Mouse (Mus musculus): ENCODE measurements around the gene Tmem104. TPM values are rescaled to one million over a fixed set of nuclear protein-coding genes. Genes with fewer than 3 reads are reported as not detected.

Tmem104 gene
- polyA plus RNA-seq, 1 experiment from 2014 or later: 9.7 TPM

GRCm38 (mm10) chr11:115164341-115164975, 22.8 kb upstream of the Tmem104 start:
- H3K27me3 ChIP-seq (ENCODE audit: control insufficient read depth, insufficient read depth, low read length): no peaks in the 10 kb centered on the region
- peaks cover 28% of the 10 kb centered on the region for H3K4me1 ChIP-seq (ENCODE audit: control insufficient read depth, insufficient read depth, low read length)
- no peaks in the 10 kb centered on the region for H3K9me3 ChIP-seq (replicated peaks; ENCODE audit: control insufficient read depth, low read length)
- H3K9ac ChIP-seq (ENCODE audit: low read length): peak overlapping the region; percentile 82
- WGBS: 0% methylated on average over 14 of the region's 14 CpGs
- peak overlapping the region; percentile 82 for H3K4me3 ChIP-seq (replicated peaks; ENCODE audit: low read length)
- peak overlapping the region; percentile 74 for H3K27ac ChIP-seq (ENCODE audit: low read length)
- H3K36me3 ChIP-seq (ENCODE audit: control insufficient read depth, insufficient read depth, low read length): no peaks in the 10 kb centered on the region
- no peak for ATAC-seq (ENCODE audit: insufficient read depth, low FRiP score)
- H3K4me2 ChIP-seq (ENCODE audit: low read depth, low read length): peak overlapping the region; percentile 91

- peak overlapping the region; percentile 65 for H3K27ac ChIP-seq (ENCODE audit: low read length)
- 2% methylated on average over 9 of the region's 9 CpGs for WGBS
- H3K4me3 ChIP-seq (replicated peaks; ENCODE audit: low read length): peak overlapping the region; percentile 82
- peak overlapping the region; percentile 91 for H3K4me2 ChIP-seq (ENCODE audit: low read depth, low read length)
- no peaks in the 10 kb centered on the region for H3K9me3 ChIP-seq (replicated peaks; ENCODE audit: control insufficient read depth, low read length)
- peak overlapping the region; percentile 82 for H3K9ac ChIP-seq (ENCODE audit: low read length)
- H3K36me3 ChIP-seq (ENCODE audit: control insufficient read depth, insufficient read depth, low read length): no peaks in the 10 kb centered on the region
- H3K4me1 ChIP-seq (ENCODE audit: control insufficient read depth, insufficient read depth, low read length): peaks cover 28% of the 10 kb centered on the region
- peak; percentile 14; the same call in 1 of the 2 replicates for ATAC-seq (ENCODE audit: insufficient read depth, low FRiP score)
- H3K27me3 ChIP-seq (ENCODE audit: control insufficient read depth, insufficient read depth, low read length): no peaks in the 10 kb centered on the region
Measured at GRCm38 (mm10) chr11:115164976-115165374, 22.3 kb upstream of the Tmem104 start.

- no peak for ATAC-seq (ENCODE audit: insufficient read depth, low FRiP score)
- H3K36me3 ChIP-seq (ENCODE audit: control insufficient read depth, insufficient read depth, low read length): no peaks in the 10 kb centered on the region
- no peaks in the 10 kb centered on the region for H3K27me3 ChIP-seq (ENCODE audit: control insufficient read depth, insufficient read depth, low read length)
- H3K27ac ChIP-seq (ENCODE audit: low read length): no peak overlapping the region
- H3K4me2 ChIP-seq (ENCODE audit: low read depth, low read length): no peak overlapping the region
- no peaks in the 10 kb centered on the region for H3K9me3 ChIP-seq (replicated peaks; ENCODE audit: control insufficient read depth, low read length)
- H3K9ac ChIP-seq (ENCODE audit: low read length): no peak overlapping the region
- WGBS: 76% methylated on average over 3 of the region's 3 CpGs
- no peak overlapping the region for H3K4me3 ChIP-seq (replicated peaks; ENCODE audit: low read length)
- peaks cover 27% of the 10 kb centered on the region for H3K4me1 ChIP-seq (ENCODE audit: control insufficient read depth, insufficient read depth, low read length)
Measured at GRCm38 (mm10) chr11:115166776-115167175, 20.5 kb upstream of the Tmem104 start.

- Histone ChIP-seq H3K9me3 (replicated peaks; ENCODE audit: control insufficient read depth, low read length) (no peaks in the 10 kb centered on the region), H3K27ac (ENCODE audit: low read length) (no peak overlapping the region), H3K36me3 (ENCODE audit: control insufficient read depth, insufficient read depth, low read length) (no peaks in the 10 kb centered on the region), H3K4me2 (ENCODE audit: low read depth, low read length) (peak overlapping the region; percentile 5; the same call in 1 of the 2 replicates), H3K9ac (ENCODE audit: low read length) (no peak overlapping the region), H3K4me3 (replicated peaks; ENCODE audit: low read length) (no peak overlapping the region), H3K27me3 (ENCODE audit: control insufficient read depth, insufficient read depth, low read length) (no peaks in the 10 kb centered on the region), H3K4me1 (ENCODE audit: control insufficient read depth, insufficient read depth, low read length) (peaks cover 27% of the 10 kb centered on the region)
- no peak for ATAC-seq (ENCODE audit: insufficient read depth, low FRiP score)
- 68% methylated on average over 8 of the region's 8 CpGs for WGBS
Measured at GRCm38 (mm10) chr11:115167631-115168249, 19.5 kb upstream of the Tmem104 start.

- Histone ChIP-seq H3K36me3 (ENCODE audit: control insufficient read depth, insufficient read depth, low read length) (no peaks in the 10 kb centered on the region), H3K27me3 (ENCODE audit: control insufficient read depth, insufficient read depth, low read length) (no peaks in the 10 kb centered on the region), H3K27ac (ENCODE audit: low read length) (no peak overlapping the region), H3K9me3 (replicated peaks; ENCODE audit: control insufficient read depth, low read length) (no peaks in the 10 kb centered on the region), H3K4me1 (ENCODE audit: control insufficient read depth, insufficient read depth, low read length) (peaks cover 37% of the 10 kb centered on the region), H3K4me3 (replicated peaks; ENCODE audit: low read length) (no peak overlapping the region), H3K4me2 (ENCODE audit: low read depth, low read length) (no peak overlapping the region), H3K9ac (ENCODE audit: low read length) (no peak overlapping the region)
- no peak for ATAC-seq (ENCODE audit: insufficient read depth, low FRiP score)
- 90% methylated on average over 4 of the region's 4 CpGs for WGBS
Measured at GRCm38 (mm10) chr11:115169430-115169829, 17.9 kb upstream of the Tmem104 start.

- Histone ChIP-seq H3K27ac (ENCODE audit: low read length) (no peak overlapping the region), H3K4me2 (ENCODE audit: low read depth, low read length) (no peak overlapping the region), H3K4me3 (replicated peaks; ENCODE audit: low read length) (no peak overlapping the region), H3K4me1 (ENCODE audit: control insufficient read depth, insufficient read depth, low read length) (peaks cover 42% of the 10 kb centered on the region), H3K36me3 (ENCODE audit: control insufficient read depth, insufficient read depth, low read length) (no peaks in the 10 kb centered on the region), H3K9me3 (replicated peaks; ENCODE audit: control insufficient read depth, low read length) (no peaks in the 10 kb centered on the region), H3K27me3 (ENCODE audit: control insufficient read depth, insufficient read depth, low read length) (no peaks in the 10 kb centered on the region), H3K9ac (ENCODE audit: low read length) (no peak overlapping the region)
- WGBS: 44% methylated on average over 8 of the region's 8 CpGs
- no peak for ATAC-seq (ENCODE audit: insufficient read depth, low FRiP score)
Measured at GRCm38 (mm10) chr11:115171125-115171524, 16.2 kb upstream of the Tmem104 start.

GRCm38 (mm10) chr11:115172825-115173287, 14.4 kb upstream of the Tmem104 start:
- H3K27ac ChIP-seq (ENCODE audit: low read length): peak overlapping the region; percentile 89
- H3K4me3 ChIP-seq (replicated peaks; ENCODE audit: low read length): no peak overlapping the region
- H3K27me3 ChIP-seq (ENCODE audit: control insufficient read depth, insufficient read depth, low read length): no peaks in the 10 kb centered on the region
- peaks cover 60% of the 10 kb centered on the region for H3K4me1 ChIP-seq (ENCODE audit: control insufficient read depth, insufficient read depth, low read length)
- H3K9ac ChIP-seq (ENCODE audit: low read length): peak overlapping the region; percentile 44; the same call in 1 of the 2 replicates
- peak overlapping the region; percentile 40 for H3K4me2 ChIP-seq (ENCODE audit: low read depth, low read length)
- H3K9me3 ChIP-seq (replicated peaks; ENCODE audit: control insufficient read depth, low read length): no peaks in the 10 kb centered on the region
- 41% methylated on average over 4 of the region's 4 CpGs for WGBS
- no peaks in the 10 kb centered on the region for H3K36me3 ChIP-seq (ENCODE audit: control insufficient read depth, insufficient read depth, low read length)
- ATAC-seq (ENCODE audit: insufficient read depth, low FRiP score): peak; percentile 58; the same call in 1 of the 2 replicates

GRCm38 (mm10) chr11:115173549-115174339, 13.5 kb upstream of the Tmem104 start:
- peak; percentile 61; the same call in 1 of the 2 replicates for ATAC-seq (ENCODE audit: insufficient read depth, low FRiP score)
- WGBS: 19% methylated on average over 16 of the region's 16 CpGs
- Histone ChIP-seq H3K4me1 (ENCODE audit: control insufficient read depth, insufficient read depth, low read length) (peaks cover 63% of the 10 kb centered on the region), H3K36me3 (ENCODE audit: control insufficient read depth, insufficient read depth, low read length) (no peaks in the 10 kb centered on the region), H3K27ac (ENCODE audit: low read length) (peak overlapping the region; percentile 89), H3K9me3 (replicated peaks; ENCODE audit: control insufficient read depth, low read length) (no peaks in the 10 kb centered on the region), H3K4me3 (replicated peaks; ENCODE audit: low read length) (peak overlapping the region; percentile 1; the same call in 1 of the 2 replicates), H3K27me3 (ENCODE audit: control insufficient read depth, insufficient read depth, low read length) (no peaks in the 10 kb centered on the region), H3K4me2 (ENCODE audit: low read depth, low read length) (peak overlapping the region; percentile 40), H3K9ac (ENCODE audit: low read length) (peak overlapping the region; percentile 57)

Measured in stomach, embryonic 16.5 days (tissue).